In genomic region chr13:17804909-17805613, GRCm38 (mm10) we compare ENCODE assay signal across 8 mouse cellular contexts. TPM values are rescaled to one million over a fixed set of nuclear protein-coding genes. Genes with fewer than 3 reads are reported as not detected.
DNase-seq lines count a peak whose midpoint lies in the region; ATAC-seq lines count a peak whose summit lies in the region.

TSS of gene Cdk13 (minus strand) at chr13:17805097.

- under 1% methylated on average over 67 of the region's 110 CpGs for WGBS in forebrain, embryonic 14.5 days
- under 1% methylated on average over 93 of the region's 110 CpGs for WGBS in neural tube, embryonic 15.5 days

- peak within 1 kb of the TSS; percentile 97 for H3K27ac ChIP-seq in forebrain, embryonic 14.5 days (ENCODE audit: low read depth, low read length)
- peak within 1 kb of the TSS; percentile 96 for H3K27ac ChIP-seq in neural tube, embryonic 15.5 days (replicated peaks)

- peak within 1 kb of the TSS; percentile 98 for H3K4me3 ChIP-seq in forebrain, embryonic 14.5 days (ENCODE audit: low read depth, low read length)
- peak within 1 kb of the TSS; percentile 98 for H3K4me3 ChIP-seq in neural tube, embryonic 15.5 days (replicated peaks)

- H3K36me3 ChIP-seq in forebrain, embryonic 14.5 days (ENCODE audit: control insufficient read depth, insufficient read depth, low read length): no peaks in the 10 kb centered on the region
- H3K36me3 ChIP-seq in neural tube, embryonic 15.5 days: no peaks in the 10 kb centered on the region

- H3K27me3 ChIP-seq in forebrain, embryonic 14.5 days (replicated peaks; ENCODE audit: control insufficient read depth, insufficient read depth, low read length): no peaks in the 10 kb centered on the region
- H3K27me3 ChIP-seq in neural tube, embryonic 15.5 days (replicated peaks): no peaks in the 10 kb centered on the region

- DNase-seq in ES-CJ7 (ENCODE audit: low read depth, low spot score): peak; percentile 97
- peak; percentile 98 for DNase-seq in cerebellum, adult 11 months
- DNase-seq in forebrain, embryonic 14.5 days (ENCODE audit: low spot score): peak; percentile 99
- peak; percentile 100 for DNase-seq in heart, postnatal 14 days
- peak; percentile 99 for DNase-seq in layer of hippocampus, adult 11-12 months (ENCODE audit: low spot score)
- peak; percentile 99 for DNase-seq in lung, adult 18-20 months
- DNase-seq in testis, postnatal 14 days (ENCODE audit: low spot score): peak; percentile 99

- peak within 1 kb of the TSS; percentile 94 for H3K9ac ChIP-seq in forebrain, embryonic 14.5 days (ENCODE audit: low read length)
- peak within 1 kb of the TSS; percentile 98 for H3K9ac ChIP-seq in neural tube, embryonic 15.5 days (replicated peaks)

- H3K9me3 ChIP-seq in forebrain, embryonic 14.5 days (replicated peaks; ENCODE audit: control insufficient read depth, low read length): no peaks in the 10 kb centered on the region
- no peaks in the 10 kb centered on the region for H3K9me3 ChIP-seq in neural tube, embryonic 15.5 days (replicated peaks)

- ATAC-seq in forebrain, embryonic 14.5 days: peak; percentile 94
- ATAC-seq in neural tube, embryonic 15.5 days (ENCODE audit: low FRiP score): peak; percentile 96

- intact Hi-C loops in heart, postnatal 14 days (cut with DNase I): loop anchor here (2.0 to 10.0 kb wide), 3 partner anchors 43 to 910 kb away; partner anchors contain the start of genes Mplkip, Sugct and Vps41

- H3K4me1 ChIP-seq in forebrain, embryonic 14.5 days (ENCODE audit: control insufficient read depth, insufficient read depth, low read length): peaks cover 8% of the 10 kb centered on the region
- peaks cover 18% of the 10 kb centered on the region for H3K4me1 ChIP-seq in neural tube, embryonic 15.5 days

- peak within 1 kb of the TSS; percentile 94 for H3K4me2 ChIP-seq in forebrain, embryonic 14.5 days (ENCODE audit: low read length)
- H3K4me2 ChIP-seq in neural tube, embryonic 15.5 days: peak within 1 kb of the TSS; percentile 95

RNA-seq across cellular contexts. Expression of gene Cdk13, which starts in this region (rescaled TPM):
- 13.6 and 15.4 TPM in 2 replicates for polyA plus RNA-seq in forebrain, embryonic 14.5 days (2014; fragmentation: Nextera tagmentation; extraction: Ambion mirVana)
- total RNA-seq in heart, postnatal 14 days (2021): 10 to 100 TPM; 30.6 to 30.7 TPM
- polyA plus RNA-seq in neural tube, embryonic 15.5 days (2015; fragmentation: Nextera tagmentation; extraction: Ambion mirVana): 16.4 and 16.5 TPM in 2 replicates

Comparison
In these comparisons a context has a peak if more than half of its experiments do, and no peak if none do; other contexts are left out.
1. Peak in every context shown above with its lines: DNase-seq, ATAC-seq, H3K4me3 ChIP-seq and H3K27ac ChIP-seq.